Mouse (Mus musculus) c-Kit-positive CD71-negative TER-119-negative erythroid progenitor cells, embryonic 14.5 days (primary cell): ENCODE measurements around the gene Syap1.
"Not testable (repeated sequence)": the region's sequence is repeated elsewhere in the genome, so short reads cannot be mapped to it uniquely, and the experiment has no call there.

Experiments
- DNase-seq: peaks from one replicate; pipeline ENCODE4 v3.0.0-alpha.2; 2013; ENCODE audit warnings: low read depth

Syap1 gene

GRCm38 (mm10) chrX:162830313-162830712 is 57.9 kb downstream of the Syap1 start:
- DNase-seq: not testable (repeated sequence)

- DNase-seq: no peak
These were observed 58.5 kb downstream of the Syap1 start for GRCm38 (mm10) chrX:162829741-162830140.

- DNase-seq: peak; percentile 88
These were observed 59.0 kb downstream of the Syap1 start, which contains the start of gene Txlng for GRCm38 (mm10) chrX:162829203-162829708. TSS of gene Txlng (minus strand) at chrX:162829454.

GRCm38 (mm10) chrX:162828783-162829182 is 59.5 kb downstream of the Syap1 start:
- no peak for DNase-seq

GRCm38 (mm10) chrX:162828016-162828415 is 60.2 kb downstream of the Syap1 start:
- DNase-seq: no peak
